ENCODE assay signal across 16 mouse cellular contexts in the genomic region with DNA sequence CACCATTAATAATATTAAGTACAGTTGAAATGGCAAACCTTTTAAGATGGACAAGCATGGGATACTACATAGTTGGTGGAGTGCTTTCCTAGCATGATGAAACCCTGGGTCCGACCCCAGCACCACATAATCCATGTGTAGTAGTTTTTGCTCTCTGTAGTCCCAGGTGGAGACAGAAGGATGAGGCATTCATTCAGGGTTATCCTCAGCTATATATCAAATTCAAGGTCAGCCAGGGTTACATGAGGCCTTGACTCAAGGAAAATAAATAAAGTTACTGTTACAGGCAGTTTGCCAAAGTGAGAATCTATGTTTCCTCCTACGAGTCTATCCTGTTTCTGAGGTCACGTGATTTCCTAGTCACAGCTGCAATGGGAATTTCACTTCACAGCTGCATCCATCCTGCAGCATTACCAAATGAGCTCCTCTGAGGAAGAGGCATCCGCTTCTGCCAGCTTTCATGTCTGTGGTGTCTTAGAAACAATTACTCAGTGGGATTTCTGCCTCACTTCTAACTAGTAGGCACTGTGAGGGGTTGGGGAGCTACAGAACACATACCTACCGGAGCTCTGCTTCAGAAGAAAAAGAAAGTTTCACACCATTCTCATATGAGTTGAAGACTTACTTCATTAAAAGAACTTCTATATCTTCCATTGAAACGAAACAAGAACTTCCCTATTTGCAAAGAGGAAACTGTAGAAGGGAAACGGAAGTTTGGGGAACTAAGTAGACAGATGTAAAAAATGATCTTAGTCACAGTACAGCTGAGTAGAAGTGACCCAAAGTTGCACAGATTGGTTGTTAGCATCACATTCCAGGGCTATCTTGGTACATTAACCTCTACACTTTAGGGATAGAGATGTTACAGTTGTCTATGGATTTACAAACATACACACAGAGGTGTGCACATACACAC.
DNase-seq lines count a peak whose midpoint lies in the region; ATAC-seq and TF ChIP-seq lines count a peak whose summit lies in the region.
"Had no signal": no experiment of that assay in that cellular context is flagged by ENCODE, and none has a peak within 500 bp of the region (broad histone marks: within the 10 kb centered on the region; RNA-seq: fewer than 3 reads in every experiment).

No protein-coding gene starts in this region.

- H3K27ac ChIP-seq in heart, embryonic 12.5 days (ENCODE audit: poor library complexity, severe bottlenecking), result no peak overlapping the region
- no peak overlapping the region for H3K27ac ChIP-seq in lung, embryonic 14.5 days (ENCODE audit: low read depth)
- no peak overlapping the region for H3K27ac ChIP-seq in kidney, embryonic 15.5 days
- H3K27ac ChIP-seq in hindbrain, embryonic 16.5 days (ENCODE audit: low read depth, low read length), result no peak overlapping the region
- H3K27ac ChIP-seq: liver, embryonic 14.5 days; midbrain, embryonic 12.5 days; neural tube, embryonic 12.5 days had no signal

- H3K4me2 ChIP-seq in heart, embryonic 12.5 days, result no peak overlapping the region
- H3K4me2 ChIP-seq in lung, embryonic 14.5 days, result no peak overlapping the region
- no peak overlapping the region for H3K4me2 ChIP-seq in kidney, embryonic 15.5 days
- no peak overlapping the region for H3K4me2 ChIP-seq in hindbrain, embryonic 16.5 days (ENCODE audit: low read length)
- H3K4me2 ChIP-seq: midbrain, embryonic 12.5 days; neural tube, embryonic 12.5 days had no signal

- no peaks in the 10 kb centered on the region for H3K4me1 ChIP-seq in heart, embryonic 12.5 days (replicated peaks)
- H3K4me1 ChIP-seq in lung, embryonic 14.5 days (ENCODE audit: insufficient read depth), result no peaks in the 10 kb centered on the region
- H3K4me1 ChIP-seq in lung, adult 2 months (ENCODE audit: control insufficient read depth, insufficient read depth, low read length), result no peaks in the 10 kb centered on the region
- H3K4me1 ChIP-seq in kidney, embryonic 15.5 days, result no peaks in the 10 kb centered on the region
- no peaks in the 10 kb centered on the region for H3K4me1 ChIP-seq in hindbrain, embryonic 16.5 days (ENCODE audit: control insufficient read depth, insufficient read depth, low read depth, low read length)
- H3K4me1 ChIP-seq: midbrain, embryonic 12.5 days; neural tube, embryonic 12.5 days had no signal

- no peak for TF ChIP-seq CTCF in lung, embryonic 14.5 days (IDR thresholded peaks at IDR 0.05; ENCODE audit: low read depth)
- no peak for TF ChIP-seq CTCF in lung, adult 2 months (IDR thresholded peaks at IDR 0.05; ENCODE audit: insufficient read depth, low read length)

- H3K4me3 ChIP-seq in heart, embryonic 12.5 days, result no peak overlapping the region
- no peak overlapping the region for H3K4me3 ChIP-seq in lung, embryonic 14.5 days (ENCODE audit: low read depth, low read length)
- H3K4me3 ChIP-seq in lung, adult 2 months (replicated peaks; ENCODE audit: extremely low read depth, low read depth, low read length), result no peak overlapping the region
- H3K4me3 ChIP-seq in kidney, embryonic 15.5 days (replicated peaks), result no peak overlapping the region
- no peak overlapping the region for H3K4me3 ChIP-seq in hindbrain, embryonic 16.5 days (ENCODE audit: low read length)
- H3K4me3 ChIP-seq: midbrain, embryonic 12.5 days; neural tube, embryonic 12.5 days had no signal

- H3K27me3 ChIP-seq in heart, embryonic 12.5 days (replicated peaks), result no peaks in the 10 kb centered on the region
- no peaks in the 10 kb centered on the region for H3K27me3 ChIP-seq in lung, embryonic 14.5 days (ENCODE audit: insufficient read depth, low read length)
- no peaks in the 10 kb centered on the region for H3K27me3 ChIP-seq in kidney, embryonic 15.5 days
- no peaks in the 10 kb centered on the region for H3K27me3 ChIP-seq in splenic B cell, adult 2 months (ENCODE audit: control insufficient read depth, insufficient read depth, low read length, poor library complexity, severe bottlenecking)
- H3K27me3 ChIP-seq in hindbrain, embryonic 16.5 days (replicated peaks; ENCODE audit: control insufficient read depth, insufficient read depth, low read length), result no peaks in the 10 kb centered on the region
- H3K27me3 ChIP-seq: midbrain, embryonic 12.5 days; neural tube, embryonic 12.5 days had no signal

- ATAC-seq in heart, embryonic 12.5 days (ENCODE audit: insufficient number of reproducible peaks, low FRiP score), result no peak
- peak; percentile 31; the same call in 1 of the 2 replicates for ATAC-seq in lung, embryonic 14.5 days (ENCODE audit: insufficient read depth)
- peak; percentile 84 for ATAC-seq in kidney, embryonic 15.5 days (replicated peaks; ENCODE audit: low FRiP score)
- ATAC-seq in hindbrain, embryonic 16.5 days, result no peak; the same call in 1 of the 2 replicates
- ATAC-seq: activated CD4-positive, CD25-positive, alpha-beta regulatory T cell, adult 4 months had no signal

- no peak overlapping the region for H3K9ac ChIP-seq in heart, embryonic 12.5 days
- no peak overlapping the region for H3K9ac ChIP-seq in lung, embryonic 14.5 days
- no peak overlapping the region for H3K9ac ChIP-seq in kidney, embryonic 15.5 days
- H3K9ac ChIP-seq in hindbrain, embryonic 16.5 days (ENCODE audit: low read depth, low read length), result no peak overlapping the region
- H3K9ac ChIP-seq: liver, embryonic 14.5 days; midbrain, embryonic 12.5 days; neural tube, embryonic 12.5 days had no signal

- DNase-seq in heart, adult 11 months, result peak; percentile 94
- peak; percentile 34 for DNase-seq in lung, embryonic 14.5 days
- DNase-seq in lung, adult 2 months, result no peak
- DNase-seq in splenic B cell, adult 2 months (ENCODE audit: low read depth, low spot score), result peak; percentile 2
- DNase-seq in cerebellum, postnatal 36 days, result no peak
- DNase-seq: B cell, adult 2 months; right cerebral cortex, adult 18-20 months; thymus, postnatal 14 days had no signal

- no peaks in the 10 kb centered on the region for H3K9me3 ChIP-seq in heart, embryonic 12.5 days (replicated peaks)
- no peaks in the 10 kb centered on the region for H3K9me3 ChIP-seq in lung, embryonic 14.5 days (ENCODE audit: low read depth, low read length)
- no peaks in the 10 kb centered on the region for H3K9me3 ChIP-seq in kidney, embryonic 15.5 days (replicated peaks)
- no peaks in the 10 kb centered on the region for H3K9me3 ChIP-seq in hindbrain, embryonic 16.5 days (ENCODE audit: control insufficient read depth, low read length)
- H3K9me3 ChIP-seq: midbrain, embryonic 12.5 days; neural tube, embryonic 12.5 days had no signal

- H3K36me3 ChIP-seq in heart, embryonic 12.5 days, result no peaks in the 10 kb centered on the region
- H3K36me3 ChIP-seq in lung, embryonic 14.5 days (ENCODE audit: insufficient read depth), result no peaks in the 10 kb centered on the region
- no peaks in the 10 kb centered on the region for H3K36me3 ChIP-seq in kidney, embryonic 15.5 days
- H3K36me3 ChIP-seq in splenic B cell, adult 2 months (ENCODE audit: control insufficient read depth, insufficient read depth, low read length, poor library complexity, severe bottlenecking), result no peaks in the 10 kb centered on the region
- no peaks in the 10 kb centered on the region for H3K36me3 ChIP-seq in hindbrain, embryonic 16.5 days (ENCODE audit: control insufficient read depth, insufficient read depth, low read length)
- H3K36me3 ChIP-seq: G1E; midbrain, embryonic 12.5 days; neural tube, embryonic 12.5 days had no signal

- no peak for TF ChIP-seq POLR2A in lung, adult 2 months (IDR thresholded peaks at IDR 0.05; ENCODE audit: borderline replicate concordance, extremely low read depth, low read depth, low read length)

- WGBS in heart, embryonic 12.5 days, result 66% methylated on average over 7 of the region's 7 CpGs
- WGBS in lung, embryonic 14.5 days, result 54% methylated on average over 7 of the region's 7 CpGs
- 40% methylated on average over 7 of the region's 7 CpGs for WGBS in lung, adult 2 months
- WGBS in kidney, embryonic 15.5 days, result 44% methylated on average over 7 of the region's 7 CpGs
- WGBS in hindbrain, embryonic 16.5 days, result 71% methylated on average over 7 of the region's 7 CpGs

Comparison
In these comparisons a context has a peak if more than half of its experiments do, and no peak if none do; other contexts are left out.
1. DNase-seq: peak in heart, adult 11 months (single experiment), lung, embryonic 14.5 days (single experiment) and splenic B cell, adult 2 months (single experiment); none in lung, adult 2 months (single experiment) and cerebellum, postnatal 36 days (0 of 2).
2. ATAC-seq: peak in lung, embryonic 14.5 days (single experiment) and kidney, embryonic 15.5 days (single experiment); none in heart, embryonic 12.5 days (single experiment) and hindbrain, embryonic 16.5 days (single experiment).